Mouse (Mus musculus) left cerebral cortex, postnatal 36 days (tissue): Measurements from ENCODE around the gene Gm21366. TPM values are rescaled to one million over a fixed set of nuclear protein-coding genes. Genes with fewer than 3 reads are reported as not detected.
"Not testable (repeated sequence)": the region's sequence is repeated elsewhere in the genome, so short reads cannot be mapped to it uniquely, and the experiment has no call there.

Source experiments
- DNase-seq, 2 experiments: peaks; one replicate each; pipeline ENCODE4 v3.0.0; 2021 to 2022; ENCODE audit warnings: low spot score in 2 of 2, mixed read lengths in 1 of 2
- intact Hi-C: fragments of 180-260 bp; cut with DNase I; formaldehyde crosslinking; loops from one replicate; pipeline ENCODE4 v1.15.1; 2025
- total RNA-seq, 2 experiments: library from RNA; stranded (reverse); gene quantifications; 2 replicates each; pipeline ENCODE4 v1.2.3; 2021

The Gm21366 gene
- total RNA-seq: not detected

DNA sequence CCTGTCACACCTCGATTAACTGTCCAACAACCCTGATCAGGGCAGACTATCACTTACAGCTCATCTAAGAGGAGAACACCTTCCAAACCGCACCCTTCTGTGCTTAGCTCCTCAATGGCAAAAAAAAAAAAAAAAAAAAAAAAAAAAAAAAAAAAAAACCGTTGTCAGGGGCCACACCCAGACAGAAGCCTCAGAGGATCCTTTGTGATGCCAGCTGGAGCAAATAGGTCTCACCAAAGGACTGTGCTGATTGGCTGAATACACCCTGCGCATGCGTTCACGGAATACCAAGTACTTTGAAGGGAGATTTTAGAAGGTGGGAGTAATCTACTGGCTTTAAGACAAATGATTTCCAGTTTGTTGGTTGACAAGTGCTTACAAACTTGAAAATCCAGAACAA is at the start of gene Gm21366:
TSS of gene Gm21366 (minus strand) at position 101 of the 400 bp plus-strand sequence.
- DNase-seq, intact Hi-C loops: not testable (repeated sequence)
